Mouse (Mus musculus) hindbrain, embryonic 10.5 days (tissue): ENCODE measurements around the gene Gabbr2. TPM values are rescaled to one million over a fixed set of nuclear protein-coding genes. Genes with fewer than 3 reads are reported as not detected.

Source experiments
- DNase-seq: peaks from one replicate; pipeline ENCODE4 v3.0.0-alpha.2; 2017; ENCODE audit warnings: low spot score
- H3K27ac ChIP-seq: fragments of 300-500 bp; sonication (generic); 2 replicates; pipeline ENCODE4 v1.5.1; 2016; ENCODE audit warnings: mild to moderate bottlenecking, moderate library complexity
- H3K27me3 ChIP-seq: fragments of 300-500 bp; sonication (generic); 2 replicates; pipeline ENCODE4 v1.6.1; 2016; ENCODE audit warnings: mild to moderate bottlenecking; ENCODE audit not compliant: poor library complexity, insufficient read depth, severe bottlenecking
- H3K36me3 ChIP-seq: fragments of 300-500 bp; sonication (generic); 2 replicates; pipeline ENCODE4 v1.6.1; 2016; ENCODE audit warnings: mild to moderate bottlenecking, moderate library complexity
- H3K4me1 ChIP-seq: fragments of 300-500 bp; sonication (generic); replicated peaks from 2 replicates; pipeline ENCODE4 v1.6.1; 2016; ENCODE audit warnings: mild to moderate bottlenecking
- H3K4me3 ChIP-seq: fragments of 300-500 bp; sonication (generic); 2 replicates; pipeline ENCODE4 v1.5.1; 2016; ENCODE audit warnings: mild to moderate bottlenecking, moderate library complexity
- H3K9me3 ChIP-seq: fragments of 300-500 bp; sonication (generic); 2 replicates; pipeline ENCODE4 v1.6.1; 2016; ENCODE audit warnings: mild to moderate bottlenecking, moderate library complexity
- WGBS: fragments of 180-500 bp; shearing (Covaris S2); methylation state at CpG from one replicate; pipeline ENCODE4 v1.1.7; 2016; 5-methylcytosine and 5-hydroxymethylcytosine counted together
- polyA plus RNA-seq: library from polyadenylated mRNA; unstranded; fragments of >200 nt; fragmentation: Nextera tagmentation; extraction: Ambion mirVana; gene quantifications from 2 replicates; pipeline ENCODE4 v1.2.1, GENCODE M21; 2016

Gene Gabbr2
- polyA plus RNA-seq, 1 experiment from 2014 or later = 0.27 TPM

GRCm38 (mm10) chr4:46727153-46727552 is 264.5 kb downstream of the Gabbr2 start:
- WGBS = 79% methylated on average over 11 of the region's 11 CpGs
- H3K27me3 ChIP-seq = peaks cover 4% of the 10 kb centered on the region; the same call in 1 of the 2 replicates
- peak overlapping the region; percentile 54 for H3K27ac ChIP-seq
- no peaks in the 10 kb centered on the region for H3K9me3 ChIP-seq
- H3K4me1 ChIP-seq = peaks cover 40% of the 10 kb centered on the region
- H3K36me3 ChIP-seq = no peaks in the 10 kb centered on the region
- no peak overlapping the region for H3K4me3 ChIP-seq
- DNase-seq = no peak

GRCm38 (mm10) chr4:46720821-46721557 is 270.7 kb downstream of the Gabbr2 start:
- no peak overlapping the region for H3K4me3 ChIP-seq
- no peak overlapping the region for H3K27ac ChIP-seq
- 88% methylated on average over 16 of the region's 16 CpGs for WGBS

GRCm38 (mm10) chr4:46720070-46720469 is 271.6 kb downstream of the Gabbr2 start:
- Histone ChIP-seq H3K9me3 (no peaks in the 10 kb centered on the region), H3K4me1 (peaks cover 53% of the 10 kb centered on the region), H3K27ac (no peak overlapping the region), H3K27me3 (0 out of 2 replicates have a peak, but pooled peaks cover 4% of the 10 kb centered on the region), H3K36me3 (no peaks in the 10 kb centered on the region), H3K4me3 (no peak overlapping the region)
- DNase-seq = no peak
- 58% methylated on average over 1 of the region's 1 CpGs for WGBS

More at GRCm38 (mm10) chr4:46720821-46721557, 270.7 kb downstream of the Gabbr2 start:
- DNase-seq = no peak
- H3K4me1 ChIP-seq = peaks cover 44% of the 10 kb centered on the region
- no peaks in the 10 kb centered on the region for H3K36me3 ChIP-seq
- 0 out of 2 replicates have a peak, but pooled peaks cover 4% of the 10 kb centered on the region for H3K27me3 ChIP-seq
- H3K9me3 ChIP-seq = no peaks in the 10 kb centered on the region

GRCm38 (mm10) chr4:46718624-46719023 is 273.0 kb downstream of the Gabbr2 start:
- Histone ChIP-seq H3K36me3 (no peaks in the 10 kb centered on the region), H3K27me3 (0 out of 2 replicates have a peak, but pooled peaks cover 4% of the 10 kb centered on the region), H3K4me1 (peaks cover 53% of the 10 kb centered on the region), H3K27ac (no peak overlapping the region; the same call in 1 of the 2 replicates), H3K9me3 (no peaks in the 10 kb centered on the region), H3K4me3 (no peak overlapping the region)
- WGBS = 30% methylated on average over 7 of the region's 7 CpGs
- DNase-seq = no peak

- Histone ChIP-seq H3K27ac (peak overlapping the region; percentile 31; the same call in 1 of the 2 replicates), H3K4me1 (peaks cover 53% of the 10 kb centered on the region)
- DNase-seq = peak; percentile 25
Observed at GRCm38 (mm10) chr4:46717156-46717555, 274.5 kb downstream of the Gabbr2 start.

GRCm38 (mm10) chr4:46716361-46716760 is 275.3 kb downstream of the Gabbr2 start:
- Histone ChIP-seq H3K4me1 (peaks cover 53% of the 10 kb centered on the region), H3K27me3 (0 out of 2 replicates have a peak, but pooled peaks cover 4% of the 10 kb centered on the region), H3K27ac (peak overlapping the region; percentile 50; the same call in 1 of the 2 replicates), H3K4me3 (no peak overlapping the region), H3K36me3 (no peaks in the 10 kb centered on the region), H3K9me3 (no peaks in the 10 kb centered on the region)
- DNase-seq = peak; percentile 38
- 3% methylated on average over 1 of the region's 1 CpGs for WGBS

More at GRCm38 (mm10) chr4:46717156-46717555, 274.5 kb downstream of the Gabbr2 start:
- H3K9me3 ChIP-seq = no peaks in the 10 kb centered on the region
- 20% methylated on average over 5 of the region's 5 CpGs for WGBS
- H3K27me3 ChIP-seq = 0 out of 2 replicates have a peak, but pooled peaks cover 4% of the 10 kb centered on the region
- H3K36me3 ChIP-seq = no peaks in the 10 kb centered on the region
- no peak overlapping the region for H3K4me3 ChIP-seq

- 64% methylated on average over 4 of the region's 4 CpGs for WGBS
- no peaks in the 10 kb centered on the region for H3K36me3 ChIP-seq
Observed at GRCm38 (mm10) chr4:46710523-46710922, 281.1 kb downstream of the Gabbr2 start.

GRCm38 (mm10) chr4:46710018-46710417 is 281.7 kb downstream of the Gabbr2 start:
- DNase-seq = no peak
- 52% methylated on average over 6 of the region's 6 CpGs for WGBS
- Histone ChIP-seq H3K27ac (peak overlapping the region; percentile 59; the same call in 1 of the 2 replicates), H3K4me1 (0 out of 2 replicates have a peak, but pooled peaks cover 6% of the 10 kb centered on the region), H3K27me3 (no peaks in the 10 kb centered on the region), H3K4me3 (no peak overlapping the region), H3K36me3 (no peaks in the 10 kb centered on the region), H3K9me3 (no peaks in the 10 kb centered on the region)

More at GRCm38 (mm10) chr4:46710523-46710922, 281.1 kb downstream of the Gabbr2 start:
- Histone ChIP-seq H3K27ac (peak overlapping the region; percentile 59; the same call in 1 of the 2 replicates), H3K4me3 (no peak overlapping the region), H3K4me1 (peaks cover 11% of the 10 kb centered on the region; the same call in 1 of the 2 replicates), H3K27me3 (no peaks in the 10 kb centered on the region), H3K9me3 (no peaks in the 10 kb centered on the region)
- no peak for DNase-seq

- 76% methylated on average over 7 of the region's 7 CpGs for WGBS
- no peak overlapping the region for H3K4me3 ChIP-seq
- H3K27me3 ChIP-seq = no peaks in the 10 kb centered on the region
- no peak for DNase-seq
- H3K27ac ChIP-seq = no peak overlapping the region
- no peaks in the 10 kb centered on the region for H3K36me3 ChIP-seq
- no peaks in the 10 kb centered on the region for H3K9me3 ChIP-seq
- 0 out of 2 replicates have a peak, but pooled peaks cover 6% of the 10 kb centered on the region for H3K4me1 ChIP-seq
Observed at GRCm38 (mm10) chr4:46709492-46709891, 282.2 kb downstream of the Gabbr2 start.

GRCm38 (mm10) chr4:46705739-46706138 is 285.9 kb downstream of the Gabbr2 start:
- Histone ChIP-seq H3K4me1 (0 out of 2 replicates have a peak, but pooled peaks cover 6% of the 10 kb centered on the region), H3K27ac (no peak overlapping the region), H3K27me3 (no peaks in the 10 kb centered on the region), H3K4me3 (no peak overlapping the region), H3K9me3 (no peaks in the 10 kb centered on the region), H3K36me3 (no peaks in the 10 kb centered on the region)
- WGBS = 83% methylated on average over 12 of the region's 12 CpGs
- no peak for DNase-seq

GRCm38 (mm10) chr4:46703146-46703545 is 288.5 kb downstream of the Gabbr2 start:
- Histone ChIP-seq H3K4me1 (0 out of 2 replicates have a peak, but pooled peaks cover 5% of the 10 kb centered on the region), H3K27me3 (no peaks in the 10 kb centered on the region), H3K4me3 (no peak overlapping the region), H3K36me3 (no peaks in the 10 kb centered on the region), H3K27ac (no peak overlapping the region), H3K9me3 (no peaks in the 10 kb centered on the region)
- WGBS = 95% methylated on average over 10 of the region's 10 CpGs
- no peak for DNase-seq

- no peaks in the 10 kb centered on the region for H3K36me3 ChIP-seq
- no peak overlapping the region for H3K4me3 ChIP-seq
- no peaks in the 10 kb centered on the region for H3K9me3 ChIP-seq
- no peaks in the 10 kb centered on the region for H3K27me3 ChIP-seq
- H3K27ac ChIP-seq = no peak overlapping the region
- DNase-seq = no peak
- WGBS = 76% methylated on average over 10 of the region's 10 CpGs
- H3K4me1 ChIP-seq = 0 out of 2 replicates have a peak, but pooled peaks cover 3% of the 10 kb centered on the region
Observed at GRCm38 (mm10) chr4:46700223-46700651, 291.4 kb downstream of the Gabbr2 start.

GRCm38 (mm10) chr4:46696467-46696866 is 295.2 kb downstream of the Gabbr2 start:
- WGBS = 70% methylated on average over 6 of the region's 6 CpGs
- no peak overlapping the region for H3K4me3 ChIP-seq
- 0 out of 2 replicates have a peak, but pooled peaks cover 3% of the 10 kb centered on the region for H3K4me1 ChIP-seq
- no peak overlapping the region for H3K27ac ChIP-seq
- H3K27me3 ChIP-seq = no peaks in the 10 kb centered on the region
- H3K9me3 ChIP-seq = no peaks in the 10 kb centered on the region
- no peaks in the 10 kb centered on the region for H3K36me3 ChIP-seq
- DNase-seq = no peak
